Mouse (Mus musculus) hindbrain, embryonic 11.5 days (tissue): ENCODE results near the gene Plxnc1. TPM values are rescaled to one million over a fixed set of nuclear protein-coding genes. Genes with fewer than 3 reads are reported as not detected.

Experiments
- ATAC-seq: fragments of 200-750 bp; cut with Nextera tagmentation; 2 replicates; pipeline ENCODE4 v1.8.0; 2017; ENCODE audit warnings: mild to moderate bottlenecking, moderate TSS enrichment, moderate library complexity; ENCODE audit not compliant: low FRiP score
- DNase-seq: peaks from one replicate; pipeline ENCODE4 v3.0.0-alpha.2; 2015; ENCODE audit warnings: low spot score
- H3K27ac ChIP-seq: fragments of 300-500 bp; sonication (generic); 2 replicates; pipeline ENCODE4 v1.5.1; 2014; ENCODE audit warnings: mild to moderate bottlenecking, low read depth, low read length
- H3K27me3 ChIP-seq: fragments of 300-500 bp; sonication (generic); 2 replicates; pipeline ENCODE4 v1.6.1; 2014; ENCODE audit warnings: mild to moderate bottlenecking, low read length, moderate library complexity, mixed read lengths; ENCODE audit not compliant: control insufficient read depth, insufficient read depth
- H3K36me3 ChIP-seq: fragments of 300-500 bp; sonication (generic); 2 replicates; pipeline ENCODE4 v1.6.1; 2014; ENCODE audit warnings: mild to moderate bottlenecking, low read length, moderate library complexity, mixed read lengths; ENCODE audit not compliant: control insufficient read depth, insufficient read depth
- H3K4me1 ChIP-seq: fragments of 300-500 bp; sonication (generic); replicated peaks from 2 replicates; pipeline ENCODE4 v1.6.1; 2014; ENCODE audit warnings: low read length, mixed read lengths; ENCODE audit not compliant: control insufficient read depth, insufficient read depth
- H3K4me2 ChIP-seq: fragments of 300-500 bp; sonication (generic); replicated peaks from 2 replicates; pipeline ENCODE4 v1.6.1; 2014; ENCODE audit warnings: mild to moderate bottlenecking, low read depth, low read length
- H3K4me3 ChIP-seq: fragments of 300-500 bp; sonication (generic); 2 replicates; pipeline ENCODE4 v1.5.1; 2014; ENCODE audit warnings: low read depth, low read length
- H3K9ac ChIP-seq: fragments of 300-500 bp; sonication (generic); 2 replicates; pipeline ENCODE4 v1.6.1; 2014; ENCODE audit warnings: low read depth, low read length
- H3K9me3 ChIP-seq: fragments of 300-500 bp; sonication (generic); 2 replicates; pipeline ENCODE4 v1.6.1; 2016; ENCODE audit warnings: low read length; ENCODE audit not compliant: control insufficient read depth
- WGBS: fragments of 180-500 bp; shearing (Covaris S2); extraction: QIAGEN DNeasy Blood & Tissue Kit; methylation state at CpG from one replicate; pipeline ENCODE4 v1.1.7; 2014; 5-methylcytosine and 5-hydroxymethylcytosine counted together
- polyA plus RNA-seq: library from polyadenylated mRNA; unstranded; fragments of >200 nt; fragmentation: Nextera tagmentation; extraction: Ambion mirVana; gene quantifications from 2 replicates; pipeline ENCODE4 v1.2.1, GENCODE M21; 2014

Plxnc1 gene
- polyA plus RNA-seq, 1 experiment from 2014 or later: 4.5 TPM

GRCm38 (mm10) chr10:94978265-94978822 is 33.7 kb upstream of the Plxnc1 start:
- 53% methylated on average over 5 of the region's 5 CpGs for WGBS
- no peak overlapping the region for H3K9ac ChIP-seq
- H3K9me3 ChIP-seq: no peaks in the 10 kb centered on the region
- H3K4me2 ChIP-seq: no peak overlapping the region
- peak; percentile 76; the same call in 1 of the 2 replicates for ATAC-seq
- no peaks in the 10 kb centered on the region for H3K36me3 ChIP-seq
- no peak overlapping the region for H3K4me3 ChIP-seq
- peak; percentile 15 for DNase-seq
- peaks cover 6% of the 10 kb centered on the region for H3K4me1 ChIP-seq
- peak overlapping the region; percentile 53; the same call in 1 of the 2 replicates for H3K27ac ChIP-seq
- no peaks in the 10 kb centered on the region for H3K27me3 ChIP-seq

DNA sequence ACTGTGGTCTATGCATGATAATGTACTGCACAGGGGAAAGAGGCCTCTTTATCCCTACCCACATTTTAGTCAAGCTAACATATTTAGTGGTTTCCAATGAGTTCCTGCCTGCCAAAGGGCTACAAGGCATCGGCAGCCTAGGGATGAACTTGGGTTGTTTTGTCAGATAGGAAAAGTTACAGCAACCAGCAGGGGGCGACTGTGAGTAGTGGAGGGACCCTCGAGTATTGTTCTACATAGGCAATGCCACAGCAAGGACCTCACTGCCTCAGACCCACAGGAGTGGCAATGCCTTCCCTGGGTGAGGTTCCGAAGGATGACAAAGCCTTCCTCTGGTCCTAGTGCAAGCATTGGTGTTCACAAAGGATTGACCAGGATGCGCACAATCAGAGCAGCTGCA is 31.7 kb upstream of the Plxnc1 start:
- no peak overlapping the region for H3K4me2 ChIP-seq
- no peak overlapping the region for H3K27ac ChIP-seq
- WGBS: 66% methylated on average over 5 of the region's 5 CpGs
- H3K27me3 ChIP-seq: no peaks in the 10 kb centered on the region
- peak; percentile 61 for DNase-seq
- no peaks in the 10 kb centered on the region for H3K9me3 ChIP-seq
- no peak for ATAC-seq
- H3K9ac ChIP-seq: no peak overlapping the region
- H3K4me3 ChIP-seq: no peak overlapping the region
- H3K4me1 ChIP-seq: peaks cover 6% of the 10 kb centered on the region
- no peaks in the 10 kb centered on the region for H3K36me3 ChIP-seq

GRCm38 (mm10) chr10:94975099-94975496 is 30.5 kb upstream of the Plxnc1 start:
- no peak for ATAC-seq
- no peak overlapping the region for H3K4me3 ChIP-seq
- WGBS: 53% methylated on average over 4 of the region's 4 CpGs

GRCm38 (mm10) chr10:94974345-94975098 is 29.9 kb upstream of the Plxnc1 start:
- H3K27me3 ChIP-seq: no peaks in the 10 kb centered on the region
- H3K9ac ChIP-seq: no peak overlapping the region
- H3K27ac ChIP-seq: no peak overlapping the region
- peaks cover 6% of the 10 kb centered on the region for H3K4me1 ChIP-seq
- ATAC-seq: no peak
- no peak overlapping the region for H3K4me2 ChIP-seq
- no peaks in the 10 kb centered on the region for H3K9me3 ChIP-seq
- no peaks in the 10 kb centered on the region for H3K36me3 ChIP-seq
- H3K4me3 ChIP-seq: no peak overlapping the region
- WGBS: 69% methylated on average over 9 of the region's 9 CpGs
- DNase-seq: no peak

More at GRCm38 (mm10) chr10:94975099-94975496, 30.5 kb upstream of the Plxnc1 start:
- Histone ChIP-seq H3K4me2 (no peak overlapping the region), H3K27me3 (no peaks in the 10 kb centered on the region), H3K4me1 (peaks cover 6% of the 10 kb centered on the region), H3K9me3 (no peaks in the 10 kb centered on the region), H3K27ac (no peak overlapping the region), H3K9ac (no peak overlapping the region), H3K36me3 (no peaks in the 10 kb centered on the region)
- DNase-seq: no peak

GRCm38 (mm10) chr10:94971625-94972161 is 27.1 kb upstream of the Plxnc1 start:
- no peaks in the 10 kb centered on the region for H3K27me3 ChIP-seq
- H3K27ac ChIP-seq: no peak overlapping the region
- WGBS: 76% methylated on average over 3 of the region's 3 CpGs
- H3K9me3 ChIP-seq: no peaks in the 10 kb centered on the region
- no peak overlapping the region for H3K9ac ChIP-seq
- no peak overlapping the region for H3K4me2 ChIP-seq
- ATAC-seq (no peak), DNase-seq (no peak)
- no peaks in the 10 kb centered on the region for H3K4me1 ChIP-seq
- no peak overlapping the region for H3K4me3 ChIP-seq
- no peaks in the 10 kb centered on the region for H3K36me3 ChIP-seq

- no peak overlapping the region for H3K27ac ChIP-seq
- H3K4me2 ChIP-seq: no peak overlapping the region
- no peaks in the 10 kb centered on the region for H3K36me3 ChIP-seq
- H3K27me3 ChIP-seq: no peaks in the 10 kb centered on the region
- no peak overlapping the region for H3K9ac ChIP-seq
- 86% methylated on average over 6 of the region's 6 CpGs for WGBS
- no peaks in the 10 kb centered on the region for H3K9me3 ChIP-seq
- H3K4me1 ChIP-seq: no peaks in the 10 kb centered on the region
- no peak for DNase-seq
- H3K4me3 ChIP-seq: no peak overlapping the region
- no peak for ATAC-seq
Measured at GRCm38 (mm10) chr10:94970221-94970620, 25.6 kb upstream of the Plxnc1 start.

- Histone ChIP-seq H3K9me3 (no peaks in the 10 kb centered on the region), H3K4me2 (no peak overlapping the region), H3K4me3 (no peak overlapping the region), H3K36me3 (no peaks in the 10 kb centered on the region), H3K9ac (no peak overlapping the region), H3K4me1 (no peaks in the 10 kb centered on the region), H3K27ac (no peak overlapping the region), H3K27me3 (no peaks in the 10 kb centered on the region)
- ATAC-seq (no peak), DNase-seq (no peak)
- WGBS: 87% methylated on average over 7 of the region's 7 CpGs
Measured at GRCm38 (mm10) chr10:94967468-94967867, 22.8 kb upstream of the Plxnc1 start.

DNA sequence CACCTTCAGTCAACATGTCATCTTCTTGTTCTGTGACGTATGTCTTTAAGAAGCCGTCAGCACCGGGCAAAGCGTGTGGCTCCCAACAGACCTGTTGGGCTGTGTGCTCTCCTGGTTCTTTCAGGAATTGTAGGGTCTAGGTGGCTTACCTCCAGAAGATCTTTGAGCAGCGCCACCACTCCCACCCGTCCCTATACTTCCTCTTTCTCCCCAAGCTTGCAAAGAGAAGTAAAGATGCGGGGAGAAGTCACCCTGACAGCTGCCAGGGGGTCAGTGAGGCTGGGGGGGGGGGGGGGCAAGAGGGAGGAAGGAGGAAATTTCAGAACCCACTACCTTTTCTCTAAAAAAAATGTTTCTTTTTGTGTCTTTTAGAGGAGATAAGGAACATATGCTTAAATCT is 22.2 kb upstream of the Plxnc1 start:
- WGBS: 92% methylated on average over 7 of the region's 7 CpGs
- DNase-seq: no peak

DNA sequence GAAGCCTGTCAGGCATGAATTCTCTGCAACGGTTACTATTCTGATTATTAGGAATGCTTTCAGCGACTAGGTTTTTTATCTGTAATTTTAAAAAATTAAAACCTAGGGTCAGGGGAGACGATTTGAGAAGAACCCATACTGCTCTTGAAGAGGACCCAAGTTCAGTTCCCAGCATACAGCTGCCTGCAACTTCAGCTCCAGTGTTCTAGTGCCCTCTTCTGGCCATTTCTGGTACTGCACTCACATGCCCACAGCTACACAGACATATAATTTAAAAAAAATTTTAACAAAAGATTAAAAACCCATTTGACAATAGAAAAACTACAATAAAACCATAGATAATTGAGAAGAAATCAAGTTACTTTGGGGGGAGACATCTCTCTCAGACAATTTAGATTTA is 20.5 kb upstream of the Plxnc1 start:
- H3K9ac ChIP-seq: no peak overlapping the region
- H3K4me2 ChIP-seq: no peak overlapping the region
- no peaks in the 10 kb centered on the region for H3K27me3 ChIP-seq
- DNase-seq (no peak), ATAC-seq (no peak)
- H3K4me1 ChIP-seq: no peaks in the 10 kb centered on the region
- H3K4me3 ChIP-seq: no peak overlapping the region
- 89% methylated on average over 3 of the region's 3 CpGs for WGBS
- H3K9me3 ChIP-seq: no peaks in the 10 kb centered on the region
- no peak overlapping the region for H3K27ac ChIP-seq
- H3K36me3 ChIP-seq: no peaks in the 10 kb centered on the region

More for the DNA sequence above, 22.2 kb upstream of the Plxnc1 start:
- Histone ChIP-seq H3K27ac (no peak overlapping the region), H3K9me3 (no peaks in the 10 kb centered on the region), H3K4me1 (no peaks in the 10 kb centered on the region), H3K9ac (no peak overlapping the region), H3K27me3 (no peaks in the 10 kb centered on the region), H3K36me3 (no peaks in the 10 kb centered on the region), H3K4me2 (no peak overlapping the region), H3K4me3 (no peak overlapping the region)
- ATAC-seq: no peak
